Mouse (Mus musculus): ENCODE measurements around the gene Lcn4.
A peak's percentile ranks its signal among the peaks of the same experiment; 100 is the strongest.

DNA sequence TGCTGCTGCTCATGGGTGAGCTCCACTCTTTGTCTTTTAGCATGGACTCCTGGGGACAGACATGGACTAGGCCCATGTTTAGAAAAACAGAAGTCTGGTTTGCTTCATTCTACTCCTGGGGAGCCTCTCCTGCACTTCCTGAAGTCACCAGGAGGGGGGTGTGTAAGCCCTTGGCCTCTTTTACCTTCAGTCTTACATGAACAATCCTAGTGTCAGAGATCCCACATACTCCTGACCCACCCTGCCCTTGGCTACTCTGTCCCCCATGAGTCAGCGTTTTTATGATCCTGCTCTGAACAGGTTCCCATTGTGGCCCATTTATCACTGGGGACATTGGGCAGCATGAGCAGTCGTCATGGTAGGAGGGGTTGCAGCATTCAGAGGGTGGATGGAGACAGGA, 27.1 kb downstream of the Lcn4 start:
- no peak for TF ChIP-seq EP300 (IDR thresholded peaks at IDR 0.05; ENCODE audit: insufficient read depth, low read depth, low read length)
- peak; percentile 52 for TF ChIP-seq CTCF (IDR thresholded peaks at IDR 0.05)

All from heart, adult 2 months (tissue).